Mouse (Mus musculus) CH12.LX (cell line): Measurements from ENCODE around the gene Ap2a1.

Source experiments
- CHD1 ChIP-seq: IDR thresholded peaks from 2 replicates; pipeline ENCODE4 v1.6.1; 2012; ENCODE audit warnings: low read depth, low read length, improper control_type of control experiment, inconsistent platforms
- CTCF ChIP-seq, 2 experiments: IDR thresholded peaks in 1 of 2; conservative IDR thresholded peaks in 1 of 2; 2 replicates each; pipeline ENCODE4 v1.5.1; 2011 to 2012; ENCODE audit warnings: low read depth in 2 of 2, low read length in 2 of 2, improper control_type of control experiment in 1 of 2, inconsistent platforms in 1 of 2, mild to moderate bottlenecking in 1 of 2, moderate library complexity in 1 of 2
- HCFC1 ChIP-seq: IDR thresholded peaks from 2 replicates; pipeline ENCODE4 v1.6.1; 2012; ENCODE audit warnings: low read depth, mild to moderate bottlenecking, inconsistent platforms, low read length, improper control_type of control experiment
- KAT2A ChIP-seq: IDR thresholded peaks from 2 replicates; pipeline ENCODE4 v1.6.1; 2012; ENCODE audit warnings: low read length, improper control_type of control experiment, inconsistent platforms; ENCODE audit not compliant: insufficient replicate concordance
- MAX ChIP-seq: IDR thresholded peaks from 2 replicates; pipeline ENCODE4 v1.6.1; 2011; ENCODE audit warnings: low read length, improper control_type of control experiment
- MAZ ChIP-seq: IDR thresholded peaks from 2 replicates; pipeline ENCODE4 v1.6.1; 2012; ENCODE audit warnings: low read depth, mild to moderate bottlenecking, inconsistent platforms, low read length, improper control_type of control experiment, moderate library complexity
- MXI1 ChIP-seq: IDR thresholded peaks from 2 replicates; pipeline ENCODE4 v1.6.1; 2011; ENCODE audit warnings: mild to moderate bottlenecking, low read depth, low read length, improper control_type of control experiment
- POLR2A ChIP-seq: IDR thresholded peaks from 2 replicates; pipeline ENCODE4 v1.6.1; 2011; ENCODE audit warnings: low read depth, mild to moderate bottlenecking, improper control_type of control experiment, low read length
- TBP ChIP-seq: conservative IDR thresholded peaks from 2 replicates; pipeline ENCODE4 v1.6.1; 2011; ENCODE audit warnings: low read depth, low read length, improper control_type of control experiment
- TCF12 ChIP-seq: IDR thresholded peaks from 2 replicates; pipeline ENCODE4 v1.6.1; 2014; ENCODE audit warnings: low read depth, mild to moderate bottlenecking, inconsistent platforms, low read length, improper control_type of control experiment
- USF1 ChIP-seq: IDR thresholded peaks from 2 replicates; pipeline ENCODE4 v1.6.1; 2014; ENCODE audit warnings: low read depth, mild to moderate bottlenecking, inconsistent platforms, low read length, improper control_type of control experiment
- USF2 ChIP-seq: conservative IDR thresholded peaks from 2 replicates; pipeline ENCODE4 v1.6.1; 2011; ENCODE audit warnings: low read depth, low read length, improper control_type of control experiment
- ZKSCAN1 ChIP-seq: IDR thresholded peaks from 2 replicates; pipeline ENCODE4 v1.6.1; 2012; ENCODE audit warnings: low read depth, inconsistent platforms, low read length, improper control_type of control experiment, borderline replicate concordance

DNA sequence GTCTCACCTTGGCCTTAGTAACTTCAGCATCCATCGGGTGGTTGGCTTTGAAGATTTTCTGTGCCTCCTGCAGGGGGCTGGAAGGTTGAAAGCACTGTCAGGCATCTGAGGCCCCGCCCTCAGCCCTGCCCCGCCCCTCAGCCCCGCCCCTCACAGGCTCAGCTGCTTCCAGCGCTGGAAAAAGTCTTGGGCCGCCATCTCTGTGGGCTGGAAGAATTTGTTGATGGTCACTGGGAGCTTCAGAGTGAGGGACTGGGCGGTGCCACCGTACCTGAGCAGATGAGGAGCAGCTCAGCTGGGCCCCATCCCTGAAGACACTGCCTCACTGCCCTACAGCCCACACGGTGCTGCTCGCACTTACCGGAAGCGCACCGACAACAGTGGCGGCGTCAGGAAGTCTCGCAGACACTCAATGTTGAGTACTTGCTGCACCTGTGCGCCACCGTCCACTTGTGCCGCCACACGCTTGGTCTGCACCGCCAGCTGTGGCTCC lies 28.0 kb downstream of the Ap2a1 start:
- TF ChIP-seq USF1 (no peak), USF2 (no peak), MXI1 (no peak), CTCF (conservative IDR thresholded peaks at IDR 0.05 in 1 of 2, IDR thresholded peaks at IDR 0.05 in 1 of 2; ENCODE audit: low read depth in 2 of 2, low read length in 2 of 2) (no peak), TBP (no peak), KAT2A (no peak), MAZ (no peak), MAX (no peak), ZKSCAN1 (no peak), TCF12 (no peak), POLR2A (no peak), CHD1 (no peak), HCFC1 (no peak)
